Comparison of ENCODE assay signal across 8 mouse cellular contexts in the genomic region with DNA sequence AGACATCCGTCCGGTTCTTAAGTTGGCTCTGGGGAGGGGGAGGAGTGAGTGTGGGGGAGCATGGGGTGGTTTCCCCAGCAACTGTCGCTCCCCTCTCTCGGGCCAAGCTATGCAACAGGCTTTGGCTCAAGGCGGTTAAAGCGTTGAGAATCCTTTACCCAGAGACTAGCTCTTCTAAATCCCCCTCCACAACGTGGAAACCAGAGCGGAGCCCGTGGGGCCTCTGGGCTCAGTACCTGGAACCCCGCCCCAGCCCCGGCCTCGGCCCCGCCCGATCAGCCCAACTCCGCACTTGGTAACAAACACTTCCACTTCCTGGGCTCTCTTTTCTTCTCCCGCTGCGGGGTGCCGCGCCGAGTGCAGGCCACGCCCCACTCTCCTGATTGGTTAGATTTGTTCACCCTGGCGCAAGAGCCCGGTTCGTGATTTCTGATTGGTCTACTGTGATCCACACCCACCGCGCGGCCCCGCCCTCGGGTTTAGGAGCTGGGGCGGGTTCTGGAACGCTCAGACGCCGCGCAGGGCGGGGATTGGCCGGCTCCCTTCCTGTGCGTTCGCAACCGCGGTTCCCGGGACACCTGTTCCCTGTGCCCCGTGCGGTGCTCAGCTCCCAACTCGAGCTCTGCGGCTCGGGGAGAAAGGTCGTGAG. TPM values are rescaled to one million over a fixed set of nuclear protein-coding genes. Genes with fewer than 3 reads are reported as not detected.
DNase-seq lines count a peak whose midpoint lies in the region; ATAC-seq and TF ChIP-seq lines count a peak whose summit lies in the region.

A gene (plus strand): TSS at position 510 of the 649 bp plus-strand sequence.

- H3K27me3 ChIP-seq in forebrain, embryonic 10.5 days (ENCODE audit: poor library complexity, severe bottlenecking), result peaks cover 66% of the 10 kb centered on the region
- peaks cover 15% of the 10 kb centered on the region for H3K27me3 ChIP-seq in heart, embryonic 15.5 days
- H3K27me3 ChIP-seq in liver, embryonic 14.5 days (ENCODE audit: control insufficient read depth, insufficient read depth, low read length), result peaks cover 5% of the 10 kb centered on the region
- peaks cover 9% of the 10 kb centered on the region for H3K27me3 ChIP-seq in neural tube, embryonic 11.5 days (ENCODE audit: control insufficient read depth, insufficient read depth, low read length)
- no peaks in the 10 kb centered on the region for H3K27me3 ChIP-seq in stomach, postnatal 0 days (ENCODE audit: control insufficient read depth, insufficient read depth, low read length)

- under 1% methylated on average over 47 of the region's 47 CpGs for WGBS in forebrain, embryonic 10.5 days
- under 1% methylated on average over 47 of the region's 47 CpGs for WGBS in heart, embryonic 15.5 days
- WGBS in liver, embryonic 14.5 days (ENCODE audit: insufficient replicate concordance), result under 1% methylated on average over 47 of the region's 47 CpGs
- under 1% methylated on average over 43 of the region's 47 CpGs for WGBS in neural tube, embryonic 11.5 days
- under 1% methylated on average over 46 of the region's 47 CpGs for WGBS in stomach, postnatal 0 days

- no peaks in the 10 kb centered on the region for H3K9me3 ChIP-seq in forebrain, embryonic 10.5 days
- no peaks in the 10 kb centered on the region for H3K9me3 ChIP-seq in heart, embryonic 15.5 days (replicated peaks)
- H3K9me3 ChIP-seq in liver, embryonic 14.5 days (ENCODE audit: control insufficient read depth, low read length), result no peaks in the 10 kb centered on the region
- no peaks in the 10 kb centered on the region for H3K9me3 ChIP-seq in neural tube, embryonic 11.5 days (ENCODE audit: control insufficient read depth, low read length)
- H3K9me3 ChIP-seq in stomach, postnatal 0 days (ENCODE audit: control insufficient read depth, low read length), result no peaks in the 10 kb centered on the region

- ATAC-seq in heart, embryonic 15.5 days (replicated peaks; ENCODE audit: insufficient number of reproducible peaks, insufficient read depth, low FRiP score, low read depth), result peak; percentile 95
- peak; percentile 93 for ATAC-seq in liver, embryonic 14.5 days (ENCODE audit: insufficient read depth)
- peak; percentile 97 for ATAC-seq in neural tube, embryonic 11.5 days (ENCODE audit: insufficient read depth, low FRiP score, low TSS enrichment)
- ATAC-seq in stomach, postnatal 0 days (ENCODE audit: low FRiP score, low TSS enrichment), result peak; percentile 94

- H3K36me3 ChIP-seq in forebrain, embryonic 10.5 days (replicated peaks), result no peaks in the 10 kb centered on the region
- H3K36me3 ChIP-seq in heart, embryonic 15.5 days, result no peaks in the 10 kb centered on the region
- no peaks in the 10 kb centered on the region for H3K36me3 ChIP-seq in liver, embryonic 14.5 days (replicated peaks; ENCODE audit: control insufficient read depth, insufficient read depth, low read depth)
- no peaks in the 10 kb centered on the region for H3K36me3 ChIP-seq in neural tube, embryonic 11.5 days (ENCODE audit: control insufficient read depth, insufficient read depth, low read length)
- H3K36me3 ChIP-seq in stomach, postnatal 0 days (ENCODE audit: control insufficient read depth, insufficient read depth, low read length), result no peaks in the 10 kb centered on the region

- peak within 1 kb of the TSS; percentile 92 for H3K4me2 ChIP-seq in heart, embryonic 15.5 days
- peak within 1 kb of the TSS; percentile 90 for H3K4me2 ChIP-seq in liver, embryonic 14.5 days (ENCODE audit: low read depth)
- H3K4me2 ChIP-seq in neural tube, embryonic 11.5 days (ENCODE audit: low read depth), result peak within 1 kb of the TSS; percentile 79
- peak within 1 kb of the TSS; percentile 90 for H3K4me2 ChIP-seq in stomach, postnatal 0 days (replicated peaks; ENCODE audit: low read depth)

- peak within 1 kb of the TSS; percentile 87 for H3K27ac ChIP-seq in forebrain, embryonic 10.5 days
- H3K27ac ChIP-seq in heart, embryonic 15.5 days, result peak within 1 kb of the TSS; percentile 76
- H3K27ac ChIP-seq in liver, embryonic 14.5 days, result no peak within 1 kb of the TSS; the same call in none of the 2 replicates
- no peak within 1 kb of the TSS for H3K27ac ChIP-seq in neural tube, embryonic 11.5 days (ENCODE audit: low read depth, low read length)
- peak within 1 kb of the TSS; percentile 87 for H3K27ac ChIP-seq in stomach, postnatal 0 days (replicated peaks)

- no peak for TF ChIP-seq EP300 in liver, embryonic 14.5 days (IDR thresholded peaks at IDR 0.05; ENCODE audit: low read depth)
- TF ChIP-seq EP300 in stomach, postnatal 0 days (optimal IDR thresholded peaks at IDR 0.05), result no peak

- H3K4me3 ChIP-seq in forebrain, embryonic 10.5 days, result peak within 1 kb of the TSS; percentile 82
- H3K4me3 ChIP-seq in heart, embryonic 15.5 days, result peak within 1 kb of the TSS; percentile 72
- peak within 1 kb of the TSS; percentile 71 to 90 for H3K4me3 ChIP-seq in liver, embryonic 14.5 days (ENCODE audit: insufficient read depth in 1 of 2, low read depth in 2 of 2, low read length in 2 of 2)
- H3K4me3 ChIP-seq in neural tube, embryonic 11.5 days (ENCODE audit: low read depth, low read length), result peak within 1 kb of the TSS; percentile 66
- peak within 1 kb of the TSS; percentile 74 for H3K4me3 ChIP-seq in stomach, postnatal 0 days (ENCODE audit: low read depth, low read length)

- H3K9ac ChIP-seq in heart, embryonic 15.5 days, result peak within 1 kb of the TSS; percentile 60
- peak within 1 kb of the TSS; percentile 81 for H3K9ac ChIP-seq in liver, embryonic 14.5 days (replicated peaks)
- peak within 1 kb of the TSS; percentile 31 for H3K9ac ChIP-seq in neural tube, embryonic 11.5 days (ENCODE audit: low read length)
- H3K9ac ChIP-seq in stomach, postnatal 0 days (ENCODE audit: low read length), result peak within 1 kb of the TSS; percentile 68

- DNase-seq in CD8-positive naive resting alpha-beta T cell, adult 2 months (ENCODE audit: low read depth in 2 of 2, low spot score in 2 of 2), result peak; percentile 98 to 99
- DNase-seq in c-Kit-positive CD71-negative TER-119-negative erythroid progenitor cells, embryonic 14.5 days (ENCODE audit: low read depth), result peak; percentile 98
- DNase-seq in forebrain, embryonic 10.5 days (ENCODE audit: extremely low spot score, low spot score), result peak; percentile 98
- peak; percentile 99 for DNase-seq in kidney, postnatal 25 days
- DNase-seq in liver, embryonic 14.5 days (ENCODE audit: low read depth in 3 of 3, low spot score in 3 of 3), result peak; percentile 97
- peak; percentile 97 for DNase-seq in neural tube, embryonic 11.5 days (ENCODE audit: low spot score)
- DNase-seq in stomach, postnatal 0 days (ENCODE audit: low spot score), result peak; percentile 99

- no peak for TF ChIP-seq CTCF in liver, embryonic 14.5 days (IDR thresholded peaks at IDR 0.05; ENCODE audit: low read depth)
- no peak for TF ChIP-seq CTCF in stomach, postnatal 0 days (IDR thresholded peaks at IDR 0.05; ENCODE audit: low read depth)

- H3K4me1 ChIP-seq in forebrain, embryonic 10.5 days, result peaks cover 68% of the 10 kb centered on the region
- peaks cover 42% of the 10 kb centered on the region for H3K4me1 ChIP-seq in heart, embryonic 15.5 days (replicated peaks)
- H3K4me1 ChIP-seq in liver, embryonic 14.5 days (replicated peaks; ENCODE audit: control insufficient read depth in 2 of 2, insufficient read depth in 2 of 2, low read length in 1 of 2), result peaks cover 12 to 25% of the 10 kb centered on the region in 2 experiments
- peaks cover 21% of the 10 kb centered on the region for H3K4me1 ChIP-seq in neural tube, embryonic 11.5 days (ENCODE audit: control insufficient read depth, insufficient read depth, low read length)
- H3K4me1 ChIP-seq in stomach, postnatal 0 days (replicated peaks; ENCODE audit: control insufficient read depth, insufficient read depth), result no peaks in the 10 kb centered on the region

RNA-seq across cellular contexts. Expression of the gene that starts here (rescaled TPM):
- 36.6 and 38.1 TPM in 2 replicates for polyA plus RNA-seq in forebrain, embryonic 10.5 days (2016; fragmentation: Nextera tagmentation; extraction: Ambion mirVana)
- polyA plus RNA-seq in heart, embryonic 15.5 days (2015; fragmentation: Nextera tagmentation; extraction: Ambion mirVana), result 24.6 and 46.4 TPM in 2 replicates
- polyA plus RNA-seq in liver, embryonic 14.5 days (2012; rRNA removed), result 37.9 and 41.4 TPM in 2 replicates
- polyA plus RNA-seq in liver, embryonic 14.5 days (2014; fragmentation: Nextera tagmentation; extraction: Ambion mirVana), result 49.6 and 58.3 TPM in 2 replicates
- 43.4 and 44.1 TPM in 2 replicates for polyA plus RNA-seq in neural tube, embryonic 11.5 days (2014; fragmentation: Nextera tagmentation; extraction: Ambion mirVana)
- 104 and 109 TPM in 2 replicates for polyA plus RNA-seq in stomach, postnatal 0 days (2015; fragmentation: Nextera tagmentation; extraction: Ambion mirVana)

Comparison
In these comparisons a context has a peak if more than half of its experiments do, and no peak if none do; other contexts are left out.
1. H3K27ac ChIP-seq: peak in forebrain, embryonic 10.5 days (single experiment), heart, embryonic 15.5 days (single experiment) and stomach, postnatal 0 days (single experiment); none in liver, embryonic 14.5 days (single experiment) and neural tube, embryonic 11.5 days (single experiment).
2. H3K9ac ChIP-seq: peak in every context shown above with its lines; median percentile 81 in liver, embryonic 14.5 days; 68 in stomach, postnatal 0 days; 60 in heart, embryonic 15.5 days; 31 in neural tube, embryonic 11.5 days.
3. Peak in every context shown above with its lines, with median percentiles within 50 percentile points of each other: DNase-seq, H3K4me3 ChIP-seq, ATAC-seq and H3K4me2 ChIP-seq.